Mouse (Mus musculus): ENCODE data around the gene Zfp385a.
"Not testable (repeated sequence)": the region's sequence is repeated elsewhere in the genome, so short reads cannot be mapped to it uniquely, and the experiment has no call there.

Gene Zfp385a

GRCm38 (mm10) chr15:103285778-103286417 lies 54.0 kb downstream of the Zfp385a start:
- DNase-seq = peak; percentile 89 to 90

DNA sequence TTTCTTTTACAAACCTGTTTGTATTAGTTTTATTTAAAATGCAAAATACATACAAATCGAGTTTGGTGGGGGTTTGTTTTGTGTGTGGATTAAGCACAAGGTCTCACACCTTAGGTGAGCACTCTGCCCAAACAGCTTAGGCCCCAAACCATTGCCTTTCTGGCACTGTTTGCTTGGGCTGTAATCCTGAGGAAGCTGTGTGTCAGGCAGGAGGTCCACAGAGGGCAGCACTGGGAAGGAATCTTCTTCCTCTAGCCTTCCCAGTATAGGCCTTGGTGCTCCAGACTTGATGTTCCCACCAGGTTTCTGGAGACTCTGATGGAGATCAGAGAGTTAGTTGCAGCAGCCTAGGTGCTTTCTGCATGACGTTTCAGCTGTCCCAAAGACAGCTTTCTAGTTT lies 55.2 kb downstream of the Zfp385a start:
- peak; percentile 40 to 49 for DNase-seq

- peak; percentile 58 to 69 for DNase-seq
Measured at GRCm38 (mm10) chr15:103284066-103284465, 55.8 kb downstream of the Zfp385a start.

DNA sequence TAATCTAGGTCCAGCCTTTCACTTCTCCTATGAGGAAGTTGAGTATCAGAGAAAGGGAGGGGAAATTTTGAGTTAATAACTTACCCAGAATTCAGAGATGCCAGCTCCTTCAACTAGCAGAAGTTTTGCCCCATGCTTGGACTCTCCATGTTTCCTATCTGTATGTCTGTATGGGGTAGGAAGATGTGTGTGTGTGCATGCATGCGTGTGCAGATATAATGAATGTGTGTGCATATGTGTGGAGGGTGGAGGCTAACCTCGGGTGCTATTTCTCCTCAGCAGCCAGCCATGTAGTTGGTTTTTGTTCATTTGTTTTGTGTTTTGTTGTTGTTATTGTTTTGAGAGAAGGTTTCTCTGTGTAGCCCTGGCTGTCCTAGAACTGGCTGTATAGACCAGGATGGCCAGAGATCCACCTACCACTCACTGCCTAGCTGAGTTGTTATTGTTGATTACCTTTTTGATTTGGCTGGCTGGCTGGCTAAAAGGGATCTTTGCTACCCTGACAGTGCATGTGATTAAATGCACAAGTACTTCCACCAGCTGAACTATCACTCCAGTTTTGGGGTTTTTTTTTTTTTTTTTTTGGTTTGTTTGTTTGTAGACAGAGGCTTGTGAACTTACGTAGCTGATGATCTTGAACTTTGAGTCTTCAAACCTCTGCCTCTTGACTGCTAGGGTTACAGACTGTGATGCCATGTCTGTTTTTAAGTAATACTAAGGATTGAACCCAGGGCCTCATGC lies 58.3 kb downstream of the Zfp385a start:
- DNase-seq = no peak

GRCm38 (mm10) chr15:103280817-103281464 lies 59.0 kb downstream of the Zfp385a start:
- peak; percentile 35 to 52 for DNase-seq

DNA sequence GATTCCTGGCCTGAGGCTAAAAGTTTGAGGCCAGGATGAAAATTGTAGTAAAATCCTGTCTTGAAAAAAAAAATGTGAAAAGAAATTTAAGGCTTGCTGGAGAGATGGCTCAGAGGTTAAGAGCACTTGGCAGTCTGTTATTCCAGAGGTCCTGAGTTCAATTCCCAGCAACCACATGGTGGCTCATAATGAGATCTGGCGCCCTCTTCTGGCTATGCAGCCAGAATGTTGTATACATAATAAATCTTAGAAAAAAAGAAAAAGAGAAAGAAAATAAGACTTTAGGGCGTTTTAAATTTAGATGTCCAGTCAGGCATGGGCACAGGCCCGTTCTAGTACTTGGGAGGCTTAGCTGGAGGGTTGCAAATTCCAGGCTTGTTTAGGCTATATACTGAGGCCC lies 60.1 kb downstream of the Zfp385a start:
- DNase-seq = peak; percentile 38 to 58

DNA sequence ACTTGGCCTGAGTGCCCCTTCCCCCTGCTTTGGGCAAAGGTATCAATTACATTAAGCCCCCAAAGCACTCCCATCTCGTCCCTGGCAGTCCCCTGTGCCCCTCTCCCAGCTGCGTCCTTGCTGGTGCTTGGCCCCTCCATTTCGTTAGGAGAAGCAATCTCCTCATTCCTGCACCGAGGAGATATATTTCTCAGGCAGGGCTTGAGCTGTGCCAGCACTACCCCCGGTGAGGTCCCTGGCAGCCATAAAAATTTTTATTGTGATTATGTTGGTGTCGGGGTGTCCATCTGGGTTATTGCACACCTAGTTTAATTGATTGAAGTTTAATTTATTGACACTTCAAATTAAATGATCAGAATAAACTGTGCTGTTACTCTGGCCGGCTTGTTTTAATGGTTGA lies 61.9 kb downstream of the Zfp385a start:
- no peak for DNase-seq

DNA sequence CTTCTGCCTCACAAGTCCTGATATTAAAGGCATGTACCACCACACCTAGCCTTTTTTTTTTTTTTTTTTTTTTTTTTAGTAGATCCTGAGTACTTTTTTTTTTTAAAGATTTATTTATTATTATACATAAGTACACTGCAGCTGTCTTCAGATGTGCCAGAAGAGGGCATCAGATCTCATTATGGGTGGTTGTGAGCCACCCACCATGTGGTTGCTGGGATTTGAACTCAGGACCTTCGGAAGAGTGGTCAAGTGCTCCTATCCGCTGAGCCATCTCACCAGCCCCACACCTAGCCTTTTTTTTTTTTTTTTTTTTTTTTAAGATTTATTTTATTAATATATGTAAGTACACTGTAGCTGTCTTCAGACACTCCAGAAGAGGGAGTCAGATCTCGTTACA lies 64.0 kb downstream of the Zfp385a start:
- not testable (repeated sequence) for DNase-seq

DNA sequence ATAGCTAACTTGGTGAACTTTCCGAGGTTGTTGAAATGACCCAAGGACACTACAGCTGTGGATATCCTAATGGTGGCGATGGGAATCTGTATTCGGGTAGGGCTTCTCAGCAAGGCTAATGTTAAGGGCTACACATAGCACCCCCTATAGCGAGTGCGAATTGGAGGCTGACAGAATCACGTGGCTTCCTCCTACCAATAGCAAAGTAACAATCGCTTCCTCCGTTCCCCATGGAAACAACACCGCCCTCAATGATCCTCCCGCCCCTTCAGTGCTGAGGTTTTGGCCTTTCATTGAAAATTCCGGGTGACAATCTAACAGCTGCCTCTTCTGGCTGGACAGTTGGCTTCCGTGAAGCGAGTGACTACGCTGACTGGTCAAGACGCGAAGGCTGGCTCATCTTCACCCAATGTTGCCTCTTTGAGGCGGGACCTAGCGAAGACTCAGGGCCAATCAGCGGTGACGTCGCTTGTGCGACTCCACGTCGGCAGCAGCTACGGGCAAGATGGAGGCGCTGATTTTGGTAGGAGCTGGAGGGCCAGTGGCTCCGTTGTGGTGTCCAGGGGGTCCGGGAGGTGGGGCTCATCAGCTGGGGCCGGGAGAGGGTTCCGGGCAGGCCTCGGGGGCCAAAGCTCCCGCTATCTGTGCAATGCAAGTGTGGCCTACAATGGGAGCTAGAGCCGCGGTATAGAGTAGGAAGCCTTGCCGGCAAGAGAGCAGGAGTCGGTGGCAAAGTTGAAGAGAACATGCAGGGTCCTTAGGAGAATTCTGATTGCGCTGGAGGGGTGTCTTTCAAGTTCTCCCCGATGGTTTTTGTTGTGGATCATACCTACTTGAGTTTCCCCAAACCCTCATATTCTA lies 67.2 kb downstream of the Zfp385a start, which contains the start of gene Copz1:
Gene Copz1 (plus strand): TSS at position 296 of the 861 bp plus-strand sequence.
- DNase-seq = peak; percentile 96

DNA sequence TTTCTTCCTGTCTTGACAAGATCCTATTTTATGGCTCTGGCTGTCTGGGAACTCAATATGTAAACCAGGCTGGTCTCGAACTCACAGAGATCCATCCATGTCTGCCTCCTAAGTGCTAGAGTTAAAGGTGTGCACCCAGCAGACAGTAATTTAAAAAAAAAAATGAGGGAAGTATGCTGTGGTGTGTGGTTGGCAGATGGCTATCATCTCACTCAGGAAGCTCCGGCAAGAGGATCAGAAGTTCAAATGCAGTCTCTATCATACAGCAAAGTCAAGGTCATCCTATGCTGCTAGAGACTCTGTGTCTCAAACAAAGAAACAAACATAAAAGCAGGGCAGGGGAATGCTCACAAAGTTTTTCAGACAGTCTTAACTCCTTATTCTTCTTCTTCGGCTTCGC lies 71.0 kb downstream of the Zfp385a start:
- no peak for DNase-seq

DNA sequence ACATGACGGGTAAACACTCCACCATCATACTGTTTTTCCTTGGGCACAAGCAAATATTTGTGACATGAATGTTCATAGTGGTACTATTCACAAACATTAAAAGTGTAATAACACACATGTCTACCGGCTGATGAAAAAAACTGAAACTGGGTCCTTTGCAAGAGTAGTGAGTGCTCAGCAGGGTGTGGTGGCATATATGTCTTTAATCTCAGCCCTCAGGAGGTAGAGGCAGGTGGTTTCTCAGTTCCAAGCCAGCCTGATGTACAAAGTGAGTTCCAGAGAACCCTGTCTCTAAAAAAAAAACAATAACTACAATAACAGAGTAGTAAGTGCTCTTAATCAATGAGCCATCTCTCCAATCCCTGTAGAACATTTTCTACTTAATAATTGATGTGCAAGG lies 75.1 kb downstream of the Zfp385a start:
- no peak for DNase-seq
